Mouse (Mus musculus): ENCODE results near the gene Slc25a22. TPM values are rescaled to one million over a fixed set of nuclear protein-coding genes. Genes with fewer than 3 reads are reported as not detected.
"Not testable (repeated sequence)": the region's sequence is repeated elsewhere in the genome, so short reads cannot be mapped to it uniquely, and the experiment has no call there.

Slc25a22 gene
- total RNA-seq, 2 experiments from 2014 or later = 60.2 to 74.3 TPM

DNA sequence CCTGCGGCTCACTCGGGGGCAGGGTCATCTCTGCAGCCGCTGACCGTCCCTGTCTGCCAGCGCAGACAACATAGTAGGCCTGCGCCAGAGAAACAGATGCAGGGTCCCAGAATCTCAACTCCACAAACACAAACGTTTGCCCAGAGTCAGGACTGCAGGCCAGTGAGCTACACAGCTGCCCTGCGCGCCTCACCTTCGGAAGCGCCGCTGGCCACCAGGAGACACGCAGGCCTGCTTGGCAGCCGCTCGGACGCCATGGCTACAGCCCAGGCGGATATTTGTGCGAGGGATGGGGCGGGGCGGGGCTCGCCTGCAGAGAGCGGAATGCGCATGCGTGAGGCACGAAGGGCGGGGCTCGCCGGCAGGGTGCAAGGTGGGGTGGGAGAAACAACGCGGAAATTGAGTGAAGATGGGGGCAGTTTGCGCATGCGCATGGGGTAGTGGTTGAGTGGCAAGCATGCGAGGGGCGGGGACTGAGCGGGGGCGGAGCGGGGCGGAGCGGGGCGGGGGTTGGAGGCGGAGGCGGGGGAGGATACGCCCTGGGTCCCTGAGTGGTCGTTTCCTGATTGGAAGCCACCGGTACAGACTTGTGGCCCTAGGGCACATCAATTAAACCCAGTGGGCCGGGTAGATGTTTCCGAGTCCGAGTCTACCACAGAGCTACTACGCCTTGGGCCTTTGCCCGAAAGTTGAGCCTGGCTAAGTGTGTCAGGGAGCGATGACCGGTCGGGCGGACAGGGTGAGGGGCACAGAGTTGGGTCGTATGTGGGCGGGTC, 23.7 kb downstream of the Slc25a22 start, which contains the start of gene Gatd1:
Gatd1 (minus strand) TSS at position 328 of the 776 bp plus-strand sequence.
- peak; percentile 100 for DNase-seq

DNA sequence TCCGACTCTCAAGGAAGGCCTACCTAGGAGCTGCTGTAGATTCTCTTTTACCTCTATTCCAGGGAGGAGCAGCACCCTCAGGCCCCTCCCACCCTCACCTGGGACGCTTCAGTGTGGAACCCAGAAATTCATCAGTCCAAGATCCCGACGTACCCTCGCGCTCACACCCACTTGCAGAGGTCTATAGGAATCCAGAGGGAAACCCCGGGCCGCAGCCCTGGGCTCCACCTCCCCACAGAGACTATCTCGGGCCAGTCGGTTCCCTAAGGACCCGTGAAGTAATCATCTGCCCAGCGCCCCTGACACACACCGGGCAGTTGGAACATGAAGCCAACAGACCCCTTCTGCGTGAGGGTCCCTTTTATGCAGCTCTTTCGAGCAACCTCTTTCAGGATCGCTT, 24.4 kb downstream of the Slc25a22 start:
- DNase-seq = peak; percentile 30

DNA sequence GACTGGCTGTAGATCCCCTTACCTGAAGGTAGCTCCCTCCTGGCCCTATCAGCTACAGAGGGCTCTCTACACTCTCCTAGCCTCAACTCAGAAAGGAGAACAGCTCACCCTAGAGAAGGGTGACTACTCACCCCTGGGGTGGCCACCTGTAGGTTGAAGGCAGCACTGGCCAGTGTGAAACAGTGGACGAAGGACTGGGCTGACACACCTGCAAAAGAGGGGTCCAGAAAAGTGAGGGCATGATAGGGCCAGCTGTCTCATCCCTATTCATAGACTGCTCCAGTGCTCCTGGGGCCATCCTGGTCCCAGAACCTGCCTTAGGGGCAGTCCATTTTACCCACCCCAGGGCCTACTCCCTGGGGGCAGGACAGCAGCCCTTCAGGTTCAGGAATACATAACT, 26.0 kb downstream of the Slc25a22 start:
- DNase-seq = no peak

DNA sequence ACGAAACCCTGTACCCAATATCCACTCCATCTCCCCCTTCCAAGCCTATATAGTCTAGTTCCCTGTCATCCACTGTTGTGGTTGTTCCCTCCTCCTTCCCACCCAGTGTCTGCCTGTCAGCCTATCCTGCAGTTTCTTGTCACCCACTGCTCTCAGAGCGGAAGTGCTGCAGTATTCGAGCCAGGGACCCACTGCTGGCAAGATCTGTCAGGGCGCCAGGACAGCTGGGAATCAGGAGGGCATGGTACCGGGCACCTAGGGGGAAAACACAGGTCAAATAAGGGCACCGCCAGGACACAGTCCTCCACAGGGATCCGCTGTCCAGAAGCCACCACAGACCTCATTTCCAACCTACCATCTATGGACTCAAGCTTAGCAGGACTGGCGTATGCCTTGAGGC, 27.1 kb downstream of the Slc25a22 start:
- DNase-seq = no peak

DNA sequence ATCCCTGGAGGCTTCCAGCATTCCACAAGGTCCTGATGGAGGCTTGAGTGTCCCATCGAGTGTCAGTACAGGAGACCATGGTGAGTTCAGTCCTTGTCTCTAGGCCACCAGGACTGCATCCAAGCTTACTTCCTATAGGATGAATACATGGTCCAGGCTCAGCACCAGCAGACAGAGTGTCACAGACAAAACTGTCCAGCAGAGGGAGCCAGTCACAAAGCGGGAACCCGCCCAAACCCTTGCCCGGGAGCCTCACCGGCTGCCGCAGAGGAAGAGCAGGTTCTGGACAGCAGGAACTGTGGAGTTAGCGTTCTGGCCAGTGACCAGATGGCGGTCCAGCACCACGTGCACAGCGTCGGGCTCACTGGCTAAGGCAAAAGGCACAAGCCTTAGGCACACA, 28.9 kb downstream of the Slc25a22 start:
- peak; percentile 95 for DNase-seq

DNA sequence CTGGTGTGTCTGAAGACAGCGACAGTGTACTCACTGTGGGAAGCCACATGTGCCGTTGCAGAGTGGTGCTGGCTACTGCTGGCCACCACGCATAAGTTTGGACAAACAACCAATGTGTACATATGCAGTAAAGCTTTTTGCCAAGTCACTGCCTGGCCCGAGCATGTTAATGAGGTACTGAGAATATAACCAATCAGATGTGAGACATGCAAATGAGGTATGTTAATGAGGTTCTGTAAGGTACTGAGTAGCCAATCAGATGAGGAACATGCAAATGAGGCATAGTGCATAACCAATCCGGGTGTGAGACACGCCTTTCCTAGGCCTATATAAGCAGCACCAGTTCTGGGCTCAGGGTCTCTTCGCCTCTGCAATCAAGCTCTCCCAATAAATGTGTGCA, 30.0 kb downstream of the Slc25a22 start:
- not testable (repeated sequence) for DNase-seq

DNA sequence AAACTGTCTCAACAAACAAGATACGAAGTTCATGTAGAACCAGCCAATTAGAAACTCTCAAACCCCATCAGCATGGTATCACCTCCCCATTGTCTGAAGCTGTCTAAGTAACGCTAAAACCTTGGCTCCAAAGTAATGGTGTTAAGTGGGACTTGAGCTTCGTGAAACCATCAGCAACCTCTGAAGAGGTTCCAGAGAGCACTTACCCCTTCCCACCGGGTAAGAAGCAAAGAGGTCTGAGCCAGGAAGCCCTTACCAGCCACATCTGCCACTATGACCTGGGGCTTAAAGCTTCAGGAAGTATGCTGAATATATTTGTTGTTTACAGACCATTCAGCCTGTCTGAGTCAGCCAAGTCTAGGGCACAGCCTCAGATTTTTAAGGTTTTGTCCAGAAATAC, 32.2 kb downstream of the Slc25a22 start:
- DNase-seq = no peak

DNA sequence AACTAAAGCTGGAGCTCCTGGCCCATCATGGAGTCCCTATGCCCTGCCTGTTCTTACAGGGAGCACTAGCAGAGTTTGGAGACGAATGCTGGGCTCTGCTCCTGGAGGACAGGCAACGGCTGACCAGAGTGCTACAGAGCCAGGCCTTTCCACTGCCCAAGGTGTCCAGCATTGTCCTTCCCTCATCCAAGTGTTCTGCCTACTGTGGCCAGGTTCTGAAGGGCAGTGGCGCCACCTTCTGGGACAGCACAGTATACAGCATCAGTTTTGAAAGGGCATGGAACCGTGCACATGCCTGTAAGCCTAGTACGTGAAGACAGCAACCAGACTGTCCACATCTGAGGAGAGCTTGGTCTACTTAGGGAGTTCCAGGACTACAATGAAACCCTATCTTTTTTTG, 34.4 kb downstream of the Slc25a22 start:
- peak; percentile 78 for DNase-seq

DNA sequence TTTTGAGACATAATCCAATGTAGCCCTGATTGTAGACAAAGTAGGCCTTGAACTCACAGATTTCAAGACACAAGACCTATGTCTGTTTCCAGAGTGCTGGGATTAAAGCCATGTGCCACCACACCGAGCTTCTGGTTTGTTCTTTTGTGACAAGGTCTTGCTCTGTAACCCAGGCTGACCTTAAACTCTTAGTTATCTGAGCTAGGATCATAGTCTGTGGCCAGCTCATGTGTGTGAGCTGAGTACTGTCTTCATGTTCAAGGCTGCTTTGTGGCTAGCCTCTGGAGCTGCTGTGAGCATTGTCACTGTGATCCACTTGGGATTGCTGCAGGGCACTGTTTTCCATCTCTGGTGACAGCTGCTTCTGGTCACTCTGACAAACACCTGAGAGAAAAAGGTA, 42.3 kb downstream of the Slc25a22 start:
- DNase-seq = no peak

DNA sequence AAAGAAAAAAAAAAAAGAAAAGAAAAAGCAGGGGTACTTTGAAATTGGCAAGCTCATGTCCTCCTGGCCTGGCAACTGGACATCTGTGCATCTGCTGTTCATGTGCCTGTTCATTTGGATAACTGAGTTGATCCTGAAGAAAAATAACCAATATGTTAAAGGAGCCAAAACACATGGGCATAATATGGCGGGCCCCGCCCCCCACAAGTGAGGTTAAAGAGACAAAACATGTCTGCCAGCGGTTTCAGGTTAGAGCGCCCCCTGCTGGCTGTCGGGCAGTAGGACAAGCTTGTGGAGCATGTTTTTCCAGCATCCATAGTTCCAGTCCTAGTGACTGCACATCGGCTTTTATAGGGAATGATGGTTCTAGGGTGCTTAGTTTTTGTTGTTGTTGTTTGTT, 42.9 kb downstream of the Slc25a22 start:
- peak; percentile 86 for DNase-seq

DNA sequence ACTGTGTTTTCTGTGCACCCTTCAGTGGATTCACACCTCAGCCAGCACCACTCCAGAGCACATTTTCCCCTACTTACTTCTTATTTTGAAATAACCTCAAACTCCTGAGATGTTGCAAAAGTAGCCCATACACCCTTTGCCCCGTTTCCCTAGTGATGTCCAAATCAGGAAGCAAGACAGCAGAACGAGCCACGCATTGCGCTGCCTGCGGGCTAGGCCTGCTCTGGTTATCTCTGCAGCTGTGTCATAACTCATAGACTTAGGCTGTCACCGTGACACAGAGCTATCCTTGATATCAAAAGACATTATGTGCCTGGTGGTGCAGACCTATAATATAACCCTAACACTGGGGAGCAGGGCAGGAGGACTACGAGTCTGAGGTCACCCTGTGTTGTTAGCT, 43.5 kb downstream of the Slc25a22 start:
- peak; percentile 66 for DNase-seq

DNA sequence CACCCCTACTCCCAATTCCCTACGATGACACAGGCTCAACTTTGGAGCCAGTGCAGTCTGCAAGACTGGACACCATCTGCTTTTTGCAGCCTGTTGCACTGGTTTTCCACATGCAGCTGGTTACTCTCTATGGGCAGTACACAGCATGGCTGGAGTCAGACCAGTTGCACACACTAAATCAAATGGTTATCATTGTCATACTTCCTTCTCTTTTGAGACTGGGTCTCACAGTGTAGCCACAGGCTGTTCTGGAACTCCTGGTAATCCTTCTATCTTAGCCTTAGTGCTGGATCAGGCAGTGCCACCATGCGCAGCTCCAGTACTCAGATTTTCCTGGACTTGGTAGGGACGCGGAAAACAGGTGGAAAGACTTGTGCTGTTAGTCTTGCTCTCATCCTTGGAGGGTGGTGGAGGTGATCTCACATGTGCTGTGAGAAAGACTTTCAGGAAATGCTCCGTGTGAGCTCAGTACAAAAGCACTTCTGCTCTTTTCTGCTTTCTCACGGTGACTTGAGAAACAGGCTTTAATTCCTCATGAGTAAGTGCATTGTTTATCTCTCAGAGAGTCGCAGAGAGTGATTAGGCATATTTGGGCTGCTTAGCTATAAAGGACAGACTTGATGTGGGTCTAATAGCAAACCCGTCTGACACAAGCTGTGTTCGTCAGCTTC, 45.0 kb downstream of the Slc25a22 start:
- DNase-seq = no peak

DNA sequence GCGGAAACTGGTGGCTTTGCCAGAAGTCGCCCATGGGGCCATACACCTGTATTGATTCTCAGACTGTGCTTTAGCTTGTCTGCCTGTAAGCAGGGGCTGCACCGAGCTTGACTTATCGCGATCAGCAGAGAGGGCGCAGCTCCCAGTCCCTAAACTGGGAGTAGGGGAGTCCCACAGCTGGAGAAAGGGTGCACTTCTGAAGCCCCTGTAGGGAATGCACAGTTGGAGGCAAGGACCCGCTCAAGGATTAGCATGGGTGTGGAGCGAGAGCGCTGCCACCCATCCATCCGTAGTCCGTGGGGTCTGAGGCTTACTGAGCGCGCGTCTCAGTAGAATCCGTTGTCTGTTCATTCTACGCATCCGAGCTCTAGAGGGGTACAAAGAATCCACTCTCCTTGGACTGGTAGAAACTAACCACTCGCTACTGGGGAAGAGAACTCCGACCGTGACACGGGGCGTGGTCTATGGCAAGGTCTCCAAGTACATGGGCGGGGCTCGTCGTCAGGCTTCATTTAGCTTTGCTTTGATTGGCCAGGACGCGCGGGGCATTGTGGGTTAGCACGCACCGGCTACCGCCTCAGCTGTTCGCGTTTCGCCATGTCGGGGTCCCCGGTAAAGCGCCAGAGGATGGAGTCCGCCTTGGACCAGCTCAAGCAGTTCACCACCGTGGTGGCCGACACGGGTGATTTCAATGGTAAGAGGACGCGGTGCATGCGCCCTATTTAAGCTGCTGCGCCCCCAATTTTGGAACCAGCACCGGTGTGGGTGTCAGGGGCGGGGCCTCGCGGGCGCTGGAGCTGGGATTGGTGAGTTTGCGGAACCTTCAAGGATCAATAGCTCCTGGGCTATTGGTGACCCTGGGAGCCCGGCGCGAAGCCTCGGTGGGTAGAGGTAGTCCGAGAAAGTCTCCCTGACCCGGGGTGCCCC, 45.8 kb downstream of the Slc25a22 start, which contains the start of gene Taldo1:
Taldo1 (plus strand) TSS at position 575 of the 927 bp plus-strand sequence.
- DNase-seq = peak; percentile 98

DNA sequence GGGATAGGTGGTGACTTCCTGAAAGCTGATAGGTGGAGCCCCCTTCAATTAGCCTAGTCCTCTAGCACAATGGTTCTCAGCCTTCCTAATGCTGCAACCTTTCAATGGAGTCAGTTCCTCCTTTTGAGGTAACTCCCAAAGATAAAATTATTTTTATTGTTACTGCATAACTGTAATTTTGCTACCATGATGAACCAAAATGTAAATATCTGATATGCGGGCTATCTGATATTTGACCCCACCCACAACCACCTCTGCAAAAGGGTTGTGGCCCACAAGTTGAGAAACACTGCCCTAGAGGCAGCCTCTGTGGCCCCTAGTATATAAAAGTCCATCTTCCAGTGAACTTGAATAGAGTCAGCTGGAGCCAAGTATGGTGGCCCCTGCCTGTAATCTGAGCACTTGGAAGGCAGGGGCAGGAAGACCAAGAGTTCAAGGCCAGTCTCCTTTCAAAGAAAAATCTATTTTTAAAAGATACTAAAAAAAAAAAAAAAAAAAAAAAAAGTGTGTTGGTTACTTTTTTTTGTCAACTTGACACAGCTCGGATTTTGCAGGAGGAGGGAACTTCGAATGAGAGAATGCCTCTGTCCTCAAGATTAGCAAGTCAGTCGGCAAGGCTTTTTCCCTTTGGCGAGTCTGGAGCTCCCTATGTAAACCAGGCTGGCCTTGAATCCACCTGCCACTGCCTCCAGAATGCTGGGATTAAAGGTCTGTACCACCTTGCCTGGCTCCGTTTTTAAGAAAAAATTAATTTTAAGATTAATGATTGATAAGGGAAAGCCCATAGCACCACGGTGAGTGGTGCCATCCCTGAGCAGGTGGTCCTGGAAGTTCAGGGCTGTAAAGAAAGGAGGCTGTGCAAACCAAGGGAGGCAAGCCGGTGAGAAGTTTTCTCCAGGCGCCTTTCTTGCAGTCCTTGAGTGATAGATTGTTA, 47.1 kb downstream of the Slc25a22 start:
- DNase-seq = no peak

DNA sequence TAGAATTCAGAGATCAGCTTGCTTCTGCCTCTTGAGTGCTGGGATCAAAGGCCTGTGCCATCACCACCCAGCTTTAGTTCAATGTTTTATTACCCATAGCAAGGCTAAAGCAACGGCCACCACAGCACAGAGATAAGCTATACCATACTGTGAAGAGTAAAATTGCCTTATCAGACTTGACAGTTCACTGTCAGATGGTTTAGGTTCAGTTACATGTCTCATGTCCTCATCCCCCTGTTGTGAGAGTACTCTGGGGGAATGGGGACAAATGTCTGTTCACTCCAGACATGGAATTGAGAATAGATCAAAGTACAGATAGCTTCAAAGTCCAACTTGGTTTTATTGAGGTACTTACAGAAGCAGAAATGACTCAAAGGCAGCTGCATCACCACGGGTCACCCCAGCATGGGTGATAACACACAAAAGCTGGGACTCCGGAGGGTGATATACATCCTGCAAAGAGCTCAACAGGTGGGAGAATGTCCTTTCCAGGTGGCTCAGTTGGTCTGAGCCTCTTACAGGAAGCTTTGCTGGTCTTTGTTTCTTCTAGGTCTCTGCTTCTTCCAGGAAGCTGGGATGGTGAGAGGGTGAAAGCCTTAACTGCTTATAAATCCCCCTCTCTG, 49.1 kb downstream of the Slc25a22 start:
- no peak for DNase-seq

DNA sequence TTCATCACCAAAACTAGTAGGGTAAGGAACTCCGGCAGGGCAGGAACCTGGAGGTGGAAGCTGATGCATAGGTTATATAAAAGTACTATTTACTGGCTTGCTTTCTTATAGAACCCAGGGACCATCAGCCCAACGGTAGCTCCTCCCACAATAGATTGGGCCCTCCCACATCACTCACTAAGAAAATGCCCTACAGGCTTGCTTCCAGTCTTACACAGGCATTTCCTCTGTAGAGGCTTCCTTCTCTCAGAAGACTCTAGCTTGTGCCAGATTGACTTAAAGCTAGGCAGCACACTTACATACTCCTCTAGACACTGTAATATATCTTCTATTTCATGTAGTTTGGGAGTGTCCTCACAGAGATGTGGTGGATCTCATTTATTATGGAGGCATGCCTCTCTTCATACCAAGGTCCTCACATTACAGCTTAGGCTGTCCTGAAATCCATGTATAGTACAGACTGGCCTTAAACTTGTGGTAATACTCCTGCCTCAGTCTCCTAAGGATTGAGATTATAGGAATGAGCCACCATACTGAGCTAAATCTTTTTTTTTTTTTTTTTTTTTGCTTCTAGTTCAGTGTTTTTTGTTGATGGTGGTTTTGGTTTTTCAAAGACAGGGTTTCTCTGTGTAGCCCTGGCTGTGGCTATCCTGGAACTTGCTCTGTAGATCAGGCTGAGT, 49.7 kb downstream of the Slc25a22 start:
- no peak for DNase-seq

DNA sequence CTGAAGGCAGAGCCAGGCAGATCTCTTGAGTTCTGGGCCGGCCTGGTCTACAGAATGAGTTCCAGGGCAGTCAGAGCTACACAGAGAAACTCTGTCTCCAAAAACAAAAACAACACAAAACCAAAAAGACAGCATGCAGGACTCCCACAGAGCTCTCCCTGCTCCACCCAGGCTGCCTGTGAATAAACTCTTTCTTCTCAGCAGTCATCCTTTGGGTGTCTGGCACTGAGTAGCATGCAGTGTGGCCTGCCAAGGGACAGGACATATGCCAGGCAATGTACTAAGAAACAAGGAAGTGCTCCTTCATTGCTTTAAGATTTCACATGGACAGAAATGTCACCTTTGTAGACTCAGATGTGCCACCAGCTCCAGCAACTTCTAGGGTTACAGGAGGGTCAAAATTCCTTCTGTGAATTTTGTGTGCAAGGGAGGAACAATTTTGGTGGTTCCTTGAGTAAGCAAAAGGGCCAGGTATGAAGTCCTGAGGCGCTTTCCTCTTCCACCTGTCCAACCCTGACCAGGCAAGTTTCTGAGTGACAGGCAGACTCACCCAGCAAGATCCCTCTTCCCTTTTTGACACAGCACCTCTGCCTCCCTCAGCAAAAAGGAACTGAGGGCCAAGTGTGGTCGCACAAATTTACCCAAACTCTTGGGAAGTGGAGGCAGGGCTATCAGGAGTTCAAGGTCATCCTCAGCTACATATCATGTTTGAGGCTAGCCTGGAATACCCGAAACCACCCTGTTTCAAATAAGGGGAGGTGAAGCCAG, 56.4 kb downstream of the Slc25a22 start:
- peak; percentile 56 for DNase-seq
